Comparison of ENCODE assay signal across 7 mouse cellular contexts in genomic region chr16:11034193-11034803, GRCm38 (mm10). TPM values are rescaled to one million over a fixed set of nuclear protein-coding genes. Genes with fewer than 3 reads are reported as not detected.
DNase-seq lines count a peak whose midpoint lies in the region; ATAC-seq lines count a peak whose summit lies in the region.

No protein-coding gene starts in this region.

- no peak overlapping the region for H3K9ac ChIP-seq in intestine, embryonic 14.5 days (ENCODE audit: low read length)
- no peak overlapping the region for H3K9ac ChIP-seq in midbrain, embryonic 11.5 days (ENCODE audit: low read length)

- no peak overlapping the region for H3K4me2 ChIP-seq in intestine, embryonic 14.5 days (ENCODE audit: low read length)
- H3K4me2 ChIP-seq in midbrain, embryonic 11.5 days, result no peak overlapping the region

- no peaks in the 10 kb centered on the region for H3K4me1 ChIP-seq in intestine, embryonic 14.5 days (replicated peaks; ENCODE audit: control insufficient read depth, insufficient read depth, low read length)
- H3K4me1 ChIP-seq in midbrain, embryonic 11.5 days (ENCODE audit: control insufficient read depth, insufficient read depth, low read length), result no peaks in the 10 kb centered on the region

- ATAC-seq in intestine, embryonic 14.5 days (replicated peaks; ENCODE audit: low FRiP score, low TSS enrichment, low read depth), result peak; percentile 58; the same call in 1 of the 2 replicates
- peak; percentile 67 for ATAC-seq in midbrain, embryonic 11.5 days (ENCODE audit: low FRiP score)

- H3K36me3 ChIP-seq in intestine, embryonic 14.5 days (ENCODE audit: control insufficient read depth, insufficient read depth, low read length), result no peaks in the 10 kb centered on the region
- H3K36me3 ChIP-seq in midbrain, embryonic 11.5 days (ENCODE audit: control insufficient read depth, insufficient read depth, low read length), result no peaks in the 10 kb centered on the region

- no peaks in the 10 kb centered on the region for H3K27me3 ChIP-seq in intestine, embryonic 14.5 days (replicated peaks; ENCODE audit: control insufficient read depth, insufficient read depth, low read length)
- no peaks in the 10 kb centered on the region for H3K27me3 ChIP-seq in midbrain, embryonic 11.5 days (ENCODE audit: control insufficient read depth, insufficient read depth, low read length)

- H3K27ac ChIP-seq in intestine, embryonic 14.5 days (ENCODE audit: low read depth), result no peak overlapping the region
- no peak overlapping the region for H3K27ac ChIP-seq in midbrain, embryonic 11.5 days (ENCODE audit: low read depth, low read length)

- 2% methylated on average over 4 of the region's 4 CpGs for WGBS in intestine, embryonic 14.5 days
- WGBS in midbrain, embryonic 11.5 days, result under 1% methylated on average over 4 of the region's 4 CpGs

- no peak overlapping the region for H3K4me3 ChIP-seq in intestine, embryonic 14.5 days (ENCODE audit: low read depth, low read length)
- H3K4me3 ChIP-seq in midbrain, embryonic 11.5 days (ENCODE audit: low read depth, low read length), result no peak overlapping the region

- intact Hi-C loops in left cerebral cortex, postnatal 10 days (cut with DNase I), result loop anchor here (2.0 kb wide), 1 partner anchor 161 kb away; no protein-coding TSS in a partner anchor

- H3K9me3 ChIP-seq in intestine, embryonic 14.5 days (ENCODE audit: control insufficient read depth, low read length), result no peaks in the 10 kb centered on the region
- H3K9me3 ChIP-seq in midbrain, embryonic 11.5 days (ENCODE audit: control insufficient read depth, low read length), result no peaks in the 10 kb centered on the region

- DNase-seq in WW6 (ENCODE audit: low read depth, low spot score), result peak; percentile 54
- DNase-seq in cerebellum, adult 9-11 months, result peak; percentile 63
- peak; percentile 56 to 76 for DNase-seq in frontal cortex, postnatal 14 days (ENCODE audit: low spot score in 2 of 2)
- peak; percentile 91 for DNase-seq in intestine, embryonic 14.5 days (ENCODE audit: low spot score)
- DNase-seq in left cerebral cortex, postnatal 10 days (ENCODE audit: extremely low spot score in 1 of 2, low spot score in 2 of 2), result peak; percentile 71 to 91
- peak; percentile 96 for DNase-seq in midbrain, embryonic 11.5 days (ENCODE audit: low spot score, missing footprints)
- peak; percentile 66 for DNase-seq in spleen, adult 12 weeks (ENCODE audit: low spot score)

RNA-seq across cellular contexts. Expression of gene Snn, which starts 26.4 kb away (rescaled TPM):
- 33.7 and 42.8 TPM in 2 replicates for polyA plus RNA-seq in intestine, embryonic 14.5 days (2014; fragmentation: Nextera tagmentation; extraction: Ambion mirVana)
- total RNA-seq in left cerebral cortex, postnatal 10 days (2021), result 100 to 1,000 TPM; 217 to 219 TPM
- polyA plus RNA-seq in midbrain, embryonic 11.5 days (2014; fragmentation: Nextera tagmentation; extraction: Ambion mirVana), result 103 and 110 TPM in 2 replicates

RNA-seq across cellular contexts. Expression of gene Litaf, which starts 31.7 kb away (rescaled TPM):
- polyA plus RNA-seq in intestine, embryonic 14.5 days (2014; fragmentation: Nextera tagmentation; extraction: Ambion mirVana), result 106 and 112 TPM in 2 replicates
- 10 to 100 TPM in 1 of 2 experiments, 1 to 10 TPM in 1; 9.6 to 10.9 TPM for total RNA-seq in left cerebral cortex, postnatal 10 days (2021)
- polyA plus RNA-seq in midbrain, embryonic 11.5 days (2014; fragmentation: Nextera tagmentation; extraction: Ambion mirVana), result 61.8 and 63.4 TPM in 2 replicates
